Mouse (Mus musculus) lung, embryonic 14.5 days (tissue): ENCODE measurements at regions not wholly inside any gene's neighbourhood (a gene's known extent, or its start where the extent isn't known, plus 50 kb on each side); places are given as distances from the start of the nearest gene placed in this dataset.

Experiments used
- ATAC-seq: fragments of 200-750 bp; cut with Nextera tagmentation; 2 replicates; pipeline ENCODE4 v1.8.0; 2017; ENCODE audit warnings: mild to moderate bottlenecking, moderate TSS enrichment, moderate library complexity; ENCODE audit not compliant: insufficient read depth
- DNase-seq: peaks from one replicate; pipeline ENCODE4 v3.0.0-alpha.2; 2015
- H3K27ac ChIP-seq: fragments of 300-500 bp; sonication (generic); 2 replicates; pipeline ENCODE4 v1.5.1; 2014; ENCODE audit warnings: low read depth, mild to moderate bottlenecking, moderate library complexity
- H3K27me3 ChIP-seq: fragments of 300-500 bp; sonication (generic); 2 replicates; pipeline ENCODE4 v1.6.1; 2014; ENCODE audit warnings: low read length, control low read depth; ENCODE audit not compliant: insufficient read depth
- H3K36me3 ChIP-seq: fragments of 300-500 bp; sonication (generic); 2 replicates; pipeline ENCODE4 v1.6.1; 2014; ENCODE audit warnings: control low read depth; ENCODE audit not compliant: insufficient read depth
- H3K4me1 ChIP-seq: fragments of 300-500 bp; sonication (generic); 2 replicates; pipeline ENCODE4 v1.6.1; 2014; ENCODE audit warnings: antibody characterized with exemption, control low read depth; ENCODE audit not compliant: insufficient read depth
- H3K4me2 ChIP-seq: fragments of 300-500 bp; sonication (generic); 2 replicates; pipeline ENCODE4 v1.6.1; 2014; ENCODE audit warnings: mild to moderate bottlenecking
- H3K4me3 ChIP-seq: fragments of 300-500 bp; sonication (generic); 2 replicates; pipeline ENCODE4 v1.5.1; 2014; ENCODE audit warnings: low read depth, low read length
- H3K9ac ChIP-seq: fragments of 300-500 bp; sonication (generic); 2 replicates; pipeline ENCODE4 v1.6.1; 2014
- H3K9me3 ChIP-seq: fragments of 300-500 bp; sonication (generic); 2 replicates; pipeline ENCODE4 v1.6.1; 2016; ENCODE audit warnings: low read depth, low read length, control low read depth
- CTCF ChIP-seq: IDR thresholded peaks from 2 replicates; pipeline ENCODE4 v1.5.1; 2016; ENCODE audit warnings: antibody characterized with exemption, low read depth
- WGBS: fragments of 180-500 bp; shearing (Covaris S2); extraction: QIAGEN DNeasy Blood & Tissue Kit; methylation state at CpG from one replicate; pipeline ENCODE4 v1.1.7; 2014; 5-methylcytosine and 5-hydroxymethylcytosine counted together

- 77% methylated on average over 5 of the region's 5 CpGs for WGBS
- H3K4me1 ChIP-seq, result no peaks in the 10 kb centered on the region
- H3K27ac ChIP-seq, result no peak overlapping the region
- DNase-seq (no peak), ATAC-seq (no peak)
- no peak for TF ChIP-seq CTCF
- no peaks in the 10 kb centered on the region for H3K36me3 ChIP-seq
- no peak overlapping the region for H3K9ac ChIP-seq
- no peak overlapping the region for H3K4me3 ChIP-seq
- H3K4me2 ChIP-seq, result no peak overlapping the region
- H3K27me3 ChIP-seq, result no peaks in the 10 kb centered on the region
- H3K9me3 ChIP-seq, result no peaks in the 10 kb centered on the region
Observed at GRCm38 (mm10) chr6:111781710-111782481, 491.7 kb upstream of the Lmcd1 start.

- no peak overlapping the region for H3K9ac ChIP-seq
- no peaks in the 10 kb centered on the region for H3K27me3 ChIP-seq
- H3K36me3 ChIP-seq, result no peaks in the 10 kb centered on the region
- H3K4me2 ChIP-seq, result no peak overlapping the region
- no peak for TF ChIP-seq CTCF
- no peaks in the 10 kb centered on the region for H3K4me1 ChIP-seq
- ATAC-seq (no peak), DNase-seq (no peak)
- no peak overlapping the region for H3K27ac ChIP-seq
- H3K4me3 ChIP-seq, result no peak overlapping the region
- H3K9me3 ChIP-seq, result no peaks in the 10 kb centered on the region
Observed at GRCm38 (mm10) chr6:111808611-111809010, 464.9 kb upstream of the Lmcd1 start.

GRCm38 (mm10) chr6:111813982-111814603, 459.5 kb upstream of the Lmcd1 start:
- peak; percentile 56 for DNase-seq

GRCm38 (mm10) chr6:111815150-111815549, 458.4 kb upstream of the Lmcd1 start:
- H3K4me1 ChIP-seq, result no peaks in the 10 kb centered on the region
- ATAC-seq, result no peak
- DNase-seq, result no peak

More at GRCm38 (mm10) chr6:111813982-111814603, 459.5 kb upstream of the Lmcd1 start:
- Histone ChIP-seq H3K9me3 (no peaks in the 10 kb centered on the region), H3K4me3 (no peak overlapping the region), H3K27ac (no peak overlapping the region), H3K9ac (no peak overlapping the region), H3K36me3 (no peaks in the 10 kb centered on the region), H3K4me2 (no peak overlapping the region), H3K27me3 (no peaks in the 10 kb centered on the region), H3K4me1 (no peaks in the 10 kb centered on the region)
- ATAC-seq, result peak; percentile 89
- whole genome bisulfite sequencing, result 66% methylated on average over 7 of the region's 7 CpGs
- no peak for TF ChIP-seq CTCF

GRCm38 (mm10) chr6:111820265-111820664, 453.3 kb upstream of the Lmcd1 start:
- Histone ChIP-seq H3K27me3 (no peaks in the 10 kb centered on the region), H3K4me3 (no peak overlapping the region), H3K4me2 (no peak overlapping the region), H3K27ac (no peak overlapping the region), H3K4me1 (no peaks in the 10 kb centered on the region), H3K9me3 (no peaks in the 10 kb centered on the region), H3K9ac (no peak overlapping the region), H3K36me3 (no peaks in the 10 kb centered on the region)
- ATAC-seq (no peak), DNase-seq (no peak)
- TF ChIP-seq CTCF, result no peak
- 80% methylated on average over 3 of the region's 3 CpGs for WGBS

More at GRCm38 (mm10) chr6:111815150-111815549, 458.4 kb upstream of the Lmcd1 start:
- Histone ChIP-seq H3K4me2 (no peak overlapping the region), H3K9ac (no peak overlapping the region), H3K4me3 (no peak overlapping the region), H3K9me3 (no peaks in the 10 kb centered on the region), H3K27ac (no peak overlapping the region), H3K27me3 (no peaks in the 10 kb centered on the region), H3K36me3 (no peaks in the 10 kb centered on the region)
- no peak for TF ChIP-seq CTCF

- no peaks in the 10 kb centered on the region for H3K36me3 ChIP-seq
- H3K27me3 ChIP-seq, result no peaks in the 10 kb centered on the region
- no peak for TF ChIP-seq CTCF
- ATAC-seq (no peak), DNase-seq (no peak)
- H3K27ac ChIP-seq, result no peak overlapping the region
- H3K4me2 ChIP-seq, result no peak overlapping the region
- H3K4me3 ChIP-seq, result no peak overlapping the region
- WGBS, result 41% methylated on average over 6 of the region's 6 CpGs
- H3K4me1 ChIP-seq, result no peaks in the 10 kb centered on the region
- H3K9ac ChIP-seq, result no peak overlapping the region
- H3K9me3 ChIP-seq, result no peaks in the 10 kb centered on the region
Observed at GRCm38 (mm10) chr6:111844321-111844835, 429.2 kb upstream of the Lmcd1 start.

- Histone ChIP-seq H3K36me3 (no peaks in the 10 kb centered on the region), H3K4me3 (no peak overlapping the region), H3K27me3 (no peaks in the 10 kb centered on the region), H3K9me3 (no peaks in the 10 kb centered on the region), H3K9ac (no peak overlapping the region), H3K4me1 (no peaks in the 10 kb centered on the region), H3K4me2 (no peak overlapping the region), H3K27ac (no peak overlapping the region)
- no peak for TF ChIP-seq CTCF
- ATAC-seq (peak; percentile 31; the same call in 1 of the 2 replicates), DNase-seq (no peak)
- whole genome bisulfite sequencing, result 56% methylated on average over 3 of the region's 3 CpGs
Observed at GRCm38 (mm10) chr6:111866101-111866598, 407.4 kb upstream of the Lmcd1 start.
